Mouse (Mus musculus) G1E-ER4 (cell line): ENCODE measurements around the gene Zfp110. TPM values are rescaled to one million over a fixed set of nuclear protein-coding genes. Genes with fewer than 3 reads are reported as not detected.

ENCODE experiments used
- GATA1 ChIP-seq: IDR thresholded peaks from one replicate; pipeline ENCODE4 v1.8.0; 2012; ENCODE audit warnings: low read length, inconsistent platforms
- polyA plus RNA-seq: library from polyadenylated mRNA; stranded (reverse); fragments of >175 nt; gene quantifications from 2 replicates; pipeline ENCODE4 v1.2.3, GENCODE M21; 2012

Zfp110 gene
- 2.3 and 3.0 TPM in 2 replicates for polyA plus RNA-seq

DNA sequence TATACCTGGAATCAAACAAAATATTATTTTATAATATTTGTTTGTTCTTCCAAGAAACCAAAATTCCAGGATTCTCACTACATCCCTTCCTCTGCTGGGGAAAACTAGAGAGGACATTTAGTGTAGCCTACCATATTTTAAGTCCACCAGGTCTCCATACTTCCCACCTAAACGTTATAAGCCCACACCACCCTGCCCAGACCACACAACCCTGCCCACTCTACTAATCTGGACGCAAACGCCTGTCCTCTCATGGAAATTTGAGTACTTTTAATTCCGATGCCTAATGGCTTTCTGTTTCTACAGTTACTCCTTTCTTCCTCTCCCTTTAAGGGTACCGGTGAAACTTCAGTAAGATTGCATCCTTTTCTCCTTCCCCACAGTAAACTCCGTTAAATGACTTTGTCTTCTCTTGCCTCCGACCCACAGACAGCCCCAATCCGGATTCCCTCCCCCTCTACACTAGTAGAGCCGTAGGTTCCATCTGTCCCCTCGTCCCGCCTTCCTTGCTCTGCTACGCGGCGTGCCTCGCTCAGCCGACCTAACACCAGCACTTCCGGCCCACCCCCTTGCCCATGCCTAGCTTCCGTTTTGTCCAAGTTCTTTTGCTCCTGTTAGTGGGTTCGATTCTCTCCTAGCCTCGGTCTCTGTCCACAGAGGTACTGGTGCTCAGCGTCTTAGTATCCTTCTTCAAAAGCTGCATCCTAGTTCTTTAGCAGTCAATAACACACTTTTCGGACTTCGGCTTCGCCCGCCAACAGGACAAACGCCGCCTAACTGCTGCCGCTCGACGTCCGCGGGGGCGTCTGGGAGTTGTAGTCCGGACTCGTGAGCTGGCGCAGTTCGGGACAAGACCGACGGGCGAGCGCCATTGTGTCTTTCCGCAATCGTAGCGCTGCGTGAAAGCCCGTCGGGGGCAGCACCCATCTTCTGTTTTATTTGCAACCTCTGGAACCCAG lies at the start of gene Zfp110:
TSS of gene Zfp110 (plus strand) at position 600 of the 959 bp plus-strand sequence.
- no peak for TF ChIP-seq GATA1

GRCm38 (mm10) chr7:12787333-12787732 lies 47.2 kb upstream of the Zfp110 start:
- TF ChIP-seq GATA1: no peak

- TF ChIP-seq GATA1: no peak
Observed at GRCm38 (mm10) chr7:12788025-12788424, 46.5 kb upstream of the Zfp110 start.

GRCm38 (mm10) chr7:12797971-12798370 lies 36.6 kb upstream of the Zfp110 start:
- TF ChIP-seq GATA1: no peak

- TF ChIP-seq GATA1: no peak
Observed at GRCm38 (mm10) chr7:12799554-12799953, 35.0 kb upstream of the Zfp110 start.

DNA sequence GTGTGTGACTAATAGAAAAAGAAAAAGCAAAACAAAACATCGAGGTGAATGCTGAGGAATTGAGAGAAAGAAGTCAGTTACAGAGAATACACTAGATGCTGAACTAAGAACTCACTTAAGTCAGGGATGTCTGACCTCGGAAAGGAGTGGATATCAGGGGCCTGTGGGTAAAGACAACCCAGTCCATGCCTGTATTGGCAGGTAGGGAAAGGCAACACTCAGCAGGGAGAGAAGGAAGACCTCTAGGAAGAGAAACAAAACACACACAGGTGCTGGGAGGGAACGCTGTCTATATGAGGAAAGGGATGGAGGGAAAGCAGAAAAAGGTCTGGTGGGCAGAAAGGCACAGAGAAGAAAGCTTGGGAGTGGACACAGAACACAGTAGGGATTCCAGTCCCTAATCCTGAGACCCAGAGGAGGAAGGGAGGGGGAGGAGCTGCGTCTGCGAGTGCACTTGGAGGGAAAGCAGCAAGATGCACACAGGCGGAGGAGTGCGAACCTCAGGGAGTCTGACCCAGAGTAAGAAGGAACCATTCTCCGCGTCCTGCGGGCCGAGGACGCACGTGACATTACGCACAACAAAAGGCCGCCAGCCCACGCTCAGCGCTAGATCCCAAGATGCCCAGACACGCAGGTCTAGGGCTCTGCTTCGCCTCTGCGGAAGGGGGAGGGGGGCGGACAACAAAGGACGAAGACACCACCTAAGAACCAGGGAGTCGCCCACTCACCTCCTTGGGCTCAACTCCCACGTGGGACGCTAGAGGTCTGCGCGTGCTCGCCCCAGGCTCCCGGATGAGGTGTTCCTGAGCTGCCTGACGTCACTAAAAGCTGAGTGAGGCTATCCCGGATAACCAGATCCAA lies 31.5 kb upstream of the Zfp110 start, which contains the start of gene Zscan18:
TSS of gene Zscan18 (minus strand) at position 770 of the 861 bp plus-strand sequence.
- TF ChIP-seq GATA1: no peak

- TF ChIP-seq GATA1: no peak
Observed at GRCm38 (mm10) chr7:12803727-12804071, 30.9 kb upstream of the Zfp110 start.

DNA sequence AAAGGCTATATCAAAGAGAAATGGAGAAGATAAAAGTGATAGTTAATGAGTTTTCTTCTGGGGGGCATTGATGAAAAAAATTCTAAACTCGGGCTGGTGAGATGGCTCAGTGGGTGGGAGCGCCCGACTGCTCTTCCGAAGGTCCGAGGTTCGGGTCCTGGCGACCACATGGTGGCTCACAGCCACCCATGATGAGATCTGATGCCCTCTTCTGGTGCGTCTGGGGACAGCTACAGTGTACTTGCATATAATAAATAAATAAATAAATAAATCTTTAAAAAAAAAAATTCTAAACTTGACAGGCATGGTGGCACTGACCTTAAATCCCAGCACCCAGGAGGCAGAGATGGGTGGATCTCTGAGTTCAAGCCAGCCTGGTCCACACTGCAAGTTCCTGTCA lies 19.0 kb upstream of the Zfp110 start:
- no peak for TF ChIP-seq GATA1

DNA sequence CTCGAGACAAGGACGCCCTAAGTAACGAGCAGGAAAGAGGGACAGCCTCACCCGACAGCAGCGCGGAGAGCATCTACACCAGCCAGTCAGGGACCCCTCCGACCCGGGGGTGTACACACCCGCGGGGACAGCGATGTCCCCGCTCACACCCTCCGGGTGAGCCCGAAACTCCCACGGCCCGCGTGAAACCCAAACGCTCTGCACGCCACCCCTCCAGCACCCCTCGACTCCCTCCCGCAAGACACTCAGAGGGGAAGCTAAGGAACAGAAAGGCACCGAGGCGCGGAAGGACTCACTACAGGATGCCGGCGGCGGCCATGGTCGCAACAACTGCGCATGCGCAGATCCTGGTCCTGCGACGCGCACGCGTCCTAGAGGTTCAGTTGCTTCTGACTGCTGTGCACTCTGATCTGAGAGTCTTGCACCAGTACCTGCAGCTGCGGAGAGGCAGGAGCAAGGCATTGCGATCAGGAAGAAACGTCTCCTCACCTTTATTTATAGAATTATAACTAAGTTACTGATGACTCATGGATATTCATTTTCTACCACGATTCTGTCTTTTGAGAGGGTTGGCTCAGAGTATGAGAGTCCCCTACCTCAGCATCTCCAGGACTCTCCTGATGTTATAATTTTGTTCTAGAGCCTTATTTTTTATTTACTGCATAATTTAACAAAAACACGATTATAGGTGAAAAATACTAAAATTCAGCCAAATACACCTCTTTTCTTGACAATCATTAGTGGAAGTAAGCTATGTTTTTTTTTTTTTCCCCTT lies 15.9 kb upstream of the Zfp110 start, which contains the start of gene Zfp329:
TSS of gene Zfp329 (minus strand) at position 338 of the 775 bp plus-strand sequence.
- no peak for TF ChIP-seq GATA1

DNA sequence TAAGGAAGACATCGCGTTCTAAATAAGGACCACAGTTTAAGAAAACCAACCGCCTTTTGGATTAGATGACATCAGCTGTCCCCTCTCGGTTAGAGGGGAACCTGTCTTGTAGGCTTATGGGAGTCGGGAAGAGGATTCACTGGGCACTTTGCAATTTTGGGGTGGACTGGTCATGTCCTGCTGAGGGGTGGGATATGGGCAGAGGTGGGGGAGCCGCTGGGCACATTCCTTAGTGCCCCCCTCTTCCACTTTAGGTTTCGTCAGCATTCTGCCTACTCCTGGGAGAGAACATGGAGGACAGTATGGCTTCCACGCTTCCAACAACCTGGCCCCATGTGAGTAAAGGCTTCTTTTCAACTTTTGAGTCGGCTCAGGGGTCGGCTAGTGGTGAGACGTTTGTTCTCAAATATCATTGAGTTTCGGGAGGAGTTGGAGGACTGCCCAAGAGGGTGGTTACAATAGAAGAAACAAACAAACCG lies 671 bp downstream of the Zfp110 start:
- TF ChIP-seq GATA1: no peak

- TF ChIP-seq GATA1: no peak
Observed at GRCm38 (mm10) chr7:12835779-12836178, 1.2 kb downstream of the Zfp110 start.

GRCm38 (mm10) chr7:12874301-12874700 lies 39.7 kb downstream of the Zfp110 start:
- TF ChIP-seq GATA1: no peak

DNA sequence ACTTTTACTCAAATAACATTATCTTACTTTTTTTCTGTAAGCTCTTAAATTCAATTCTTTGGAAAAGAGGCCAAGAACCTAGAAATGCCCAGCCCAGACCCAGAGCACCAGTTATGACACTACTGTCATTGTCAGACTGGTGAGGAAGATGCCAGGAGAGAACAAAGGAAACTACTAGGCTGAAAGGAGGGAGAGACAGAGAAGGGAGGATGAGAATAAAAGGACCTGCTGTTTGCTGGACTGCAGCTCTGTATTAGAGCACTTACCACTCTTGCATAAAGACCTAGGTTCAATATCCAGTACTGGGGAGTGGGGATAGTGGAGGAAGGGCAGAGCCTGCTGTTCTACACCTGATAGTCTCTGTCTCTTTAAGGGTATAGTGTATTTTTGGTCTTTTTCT lies 45.5 kb downstream of the Zfp110 start:
- TF ChIP-seq GATA1: no peak

DNA sequence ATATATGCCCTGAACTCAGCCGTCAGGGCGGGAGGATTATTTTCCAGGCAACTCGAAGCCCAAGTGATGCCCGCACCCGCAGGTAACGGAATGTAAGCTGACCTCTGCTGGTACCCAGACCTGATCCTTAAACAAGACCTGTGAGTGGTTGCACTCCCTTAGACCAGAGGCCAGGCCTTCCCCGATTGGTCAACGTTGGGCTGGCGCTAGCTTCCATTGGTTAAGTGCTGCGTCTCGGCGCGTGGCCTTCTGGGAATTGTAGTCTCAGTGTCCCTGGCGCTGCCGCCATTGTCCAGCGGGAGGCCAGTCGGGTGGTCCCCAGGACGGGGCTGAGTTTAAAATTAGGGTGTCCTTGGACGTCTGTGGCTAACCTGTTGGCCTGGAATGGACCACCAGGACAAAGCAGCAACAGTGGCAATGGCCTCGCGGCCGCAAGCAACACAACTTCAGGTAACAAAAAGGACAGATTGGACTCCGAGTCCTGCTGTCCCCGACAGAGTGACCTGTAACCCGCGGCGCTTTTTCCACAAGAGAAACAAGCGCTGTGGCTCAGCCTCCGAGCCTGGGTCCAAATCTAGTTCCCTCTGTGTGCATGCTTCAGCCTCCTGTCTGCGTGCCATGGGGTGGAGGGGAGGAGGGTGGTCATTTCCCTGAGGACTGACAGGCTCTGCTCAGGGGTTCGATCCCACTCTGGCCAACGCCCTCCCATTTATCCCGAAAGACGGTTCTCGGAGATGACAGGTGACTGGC lies 46.5 kb downstream of the Zfp110 start, which contains the start of gene Zfp128:
TSS of gene Zfp128 (plus strand) at position 267 of the 750 bp plus-strand sequence.
- no peak for TF ChIP-seq GATA1
